Mouse (Mus musculus) liver, embryonic 14.5 days (tissue): ENCODE measurements around the gene Scap. TPM values are rescaled to one million over a fixed set of nuclear protein-coding genes. Genes with fewer than 3 reads are reported as not detected.
"Not testable (repeated sequence)": the region's sequence is repeated elsewhere in the genome, so short reads cannot be mapped to it uniquely, and the experiment has no call there.

ENCODE experiments used
- ATAC-seq: fragments of 200-750 bp; cut with Nextera tagmentation; 2 replicates; pipeline ENCODE4 v1.8.0; 2017; ENCODE audit warnings: moderate number of reproducible peaks, mild to moderate bottlenecking, moderate library complexity; ENCODE audit not compliant: insufficient read depth
- DNase-seq, 3 experiments: peaks; one replicate each; pipeline ENCODE4 v3.0.0-alpha.2; 2012 to 2013; ENCODE audit warnings: low read depth in 3 of 3, low spot score in 3 of 3
- H3K27ac ChIP-seq: fragments of 300-500 bp; sonication (generic); 2 replicates; pipeline ENCODE4 v1.5.1; 2014; ENCODE audit warnings: moderate library complexity, mild to moderate bottlenecking, control low read depth, inconsistent platforms
- H3K27me3 ChIP-seq: fragments of 300-500 bp; sonication (generic); 2 replicates; pipeline ENCODE4 v1.6.1; 2014; ENCODE audit warnings: mild to moderate bottlenecking, low read length, moderate library complexity; ENCODE audit not compliant: control insufficient read depth, insufficient read depth
- H3K36me3 ChIP-seq: fragments of 300-500 bp; sonication (generic); replicated peaks from 2 replicates; pipeline ENCODE4 v1.6.1; 2014; ENCODE audit warnings: low read depth; ENCODE audit not compliant: control insufficient read depth, insufficient read depth
- H3K4me1 ChIP-seq, 2 experiments: fragments of 200-500 bp in 1 of 2; fragments of 300-500 bp in 1 of 2; sonication (generic) in 1 of 2; replicated peaks; 2 replicates each; pipeline ENCODE4 v1.6.1; 2012 to 2014; ENCODE audit warnings: antibody characterized with exemption in 1 of 2, inconsistent platforms in 1 of 2, low read length in 1 of 2; ENCODE audit not compliant: control insufficient read depth in 2 of 2, insufficient read depth in 2 of 2
- H3K4me2 ChIP-seq: fragments of 300-500 bp; sonication (generic); 2 replicates; pipeline ENCODE4 v1.6.1; 2014; ENCODE audit warnings: low read depth, mild to moderate bottlenecking, control low read depth, moderate library complexity
- H3K4me3 ChIP-seq, 2 experiments: fragments of 200-500 bp in 1 of 2; fragments of 300-500 bp in 1 of 2; sonication (generic) in 1 of 2; 2 replicates each; pipeline ENCODE4 v1.5.1; 2012 to 2014; ENCODE audit warnings: low read depth in 2 of 2, low read length in 2 of 2, mild to moderate bottlenecking in 2 of 2, control low read depth in 1 of 2, inconsistent platforms in 1 of 2, moderate library complexity in 1 of 2; ENCODE audit not compliant: insufficient read depth in 1 of 2
- H3K9ac ChIP-seq: fragments of 300-500 bp; sonication (generic); replicated peaks from 2 replicates; pipeline ENCODE4 v1.6.1; 2014; ENCODE audit warnings: mild to moderate bottlenecking, control low read depth, moderate library complexity
- H3K9me3 ChIP-seq: fragments of 300-500 bp; sonication (generic); 2 replicates; pipeline ENCODE4 v1.6.1; 2016; ENCODE audit warnings: low read length, mixed read lengths; ENCODE audit not compliant: control insufficient read depth
- CTCF ChIP-seq: IDR thresholded peaks from 2 replicates; pipeline ENCODE4 v1.5.1; 2016; ENCODE audit warnings: antibody characterized with exemption, low read depth, control low read depth
- EP300 ChIP-seq: IDR thresholded peaks from 2 replicates; pipeline ENCODE4 v1.6.1; 2016; ENCODE audit warnings: antibody characterized with exemption, low read depth
- WGBS: fragments of 180-500 bp; shearing (Covaris S2); extraction: QIAGEN DNeasy Blood & Tissue Kit; methylation state at CpG from one replicate; pipeline ENCODE4 v1.1.7; 2014; ENCODE audit not compliant: insufficient replicate concordance; 5-methylcytosine and 5-hydroxymethylcytosine counted together
- polyA plus RNA-seq, 2 experiments: library from polyadenylated mRNA; depleted of rRNA in 1 of 2; stranded (reverse) in 1 of 2; unstranded in 1 of 2; fragments of >200 nt; fragmentation: Nextera tagmentation in 1 of 2; extraction: Ambion mirVana in 1 of 2; gene quantifications; 2 replicates each; pipeline versions ENCODE4 v1.2.1 to v1.2.3; 2012 to 2014

Gene Scap
- polyA plus RNA-seq, 2 experiments: 9.4 to 15.6 TPM

DNA sequence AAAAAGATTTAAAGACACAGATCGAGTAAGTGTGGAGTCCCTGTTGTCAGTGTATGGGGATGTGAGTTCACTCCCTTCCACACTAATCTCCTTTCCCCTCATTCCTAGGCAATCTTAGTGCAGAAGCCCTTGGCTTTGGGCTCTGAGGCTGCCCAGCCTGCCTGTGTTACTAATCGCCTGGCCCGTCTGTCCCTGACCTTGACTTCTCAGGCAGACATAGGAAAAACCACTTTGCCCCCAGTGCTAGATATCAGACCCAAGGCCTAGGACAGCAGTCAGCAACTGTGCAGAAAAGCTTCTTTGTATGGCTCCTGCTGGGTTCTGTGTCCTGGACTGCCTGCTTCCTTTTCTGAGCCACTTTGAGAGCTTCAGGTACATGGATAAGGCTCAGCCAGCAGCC, 42.6 kb downstream of the Scap start:
- no peak overlapping the region for H3K9ac ChIP-seq
- ATAC-seq (no peak), DNase-seq (no peak)
- H3K4me2 ChIP-seq: no peak overlapping the region
- H3K4me3 ChIP-seq: no peak overlapping the region
- H3K27ac ChIP-seq: no peak overlapping the region
- no peaks in the 10 kb centered on the region for H3K27me3 ChIP-seq
- no peaks in the 10 kb centered on the region for H3K4me1 ChIP-seq
- H3K36me3 ChIP-seq: peaks cover 4% of the 10 kb centered on the region
- WGBS: 80% methylated on average over 3 of the region's 3 CpGs
- no peaks in the 10 kb centered on the region for H3K9me3 ChIP-seq
- TF ChIP-seq CTCF (no peak), EP300 (no peak)

GRCm38 (mm10) chr9:110377655-110378054, 44.6 kb downstream of the Scap start:
- not testable (repeated sequence) for H3K4me2 ChIP-seq, H3K4me3 ChIP-seq, H3K4me1 ChIP-seq, H3K27ac ChIP-seq, DNase-seq, ATAC-seq, H3K27me3 ChIP-seq, H3K36me3 ChIP-seq, H3K9me3 ChIP-seq, H3K9ac ChIP-seq
- 76% methylated on average over 15 of the region's 15 CpGs for WGBS

DNA sequence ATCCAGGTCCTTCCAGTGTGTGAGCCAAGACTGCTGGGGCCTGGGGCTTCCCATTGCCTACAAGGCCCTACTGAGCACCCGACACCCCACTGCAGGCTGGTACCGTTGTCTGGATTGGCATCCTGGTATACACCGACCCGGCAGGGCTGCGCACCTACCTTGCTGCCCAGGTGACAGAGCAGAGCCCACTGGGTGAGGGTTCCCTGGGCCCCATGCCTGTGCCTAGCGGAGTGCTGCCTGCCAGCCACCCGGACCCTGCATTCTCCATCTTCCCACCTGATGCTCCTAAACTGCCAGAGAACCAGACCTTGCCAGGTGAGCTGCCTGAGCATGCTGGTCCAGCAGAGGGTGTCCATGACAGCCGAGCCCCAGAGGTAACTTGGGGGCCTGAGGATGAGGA, 46.3 kb downstream of the Scap start:
- TF ChIP-seq EP300 (no peak), CTCF (no peak)
- Histone ChIP-seq H3K27ac (no peak overlapping the region), H3K36me3 (peaks cover 4% of the 10 kb centered on the region), H3K27me3 (no peaks in the 10 kb centered on the region), H3K4me3 (no peak overlapping the region), H3K9me3 (no peaks in the 10 kb centered on the region), H3K4me2 (no peak overlapping the region), H3K4me1 (no peaks in the 10 kb centered on the region), H3K9ac (no peak overlapping the region)
- no peak for ATAC-seq
- WGBS: 85% methylated on average over 8 of the region's 8 CpGs
- no peak for DNase-seq

GRCm38 (mm10) chr9:110380662-110381061, 47.6 kb downstream of the Scap start:
- Histone ChIP-seq H3K27me3 (no peaks in the 10 kb centered on the region), H3K4me2 (no peak overlapping the region), H3K27ac (no peak overlapping the region), H3K9me3 (no peaks in the 10 kb centered on the region), H3K36me3 (peaks cover 6% of the 10 kb centered on the region), H3K9ac (no peak overlapping the region), H3K4me3 (no peak overlapping the region), H3K4me1 (no peaks in the 10 kb centered on the region)
- WGBS: 71% methylated on average over 21 of the region's 21 CpGs
- no peak for DNase-seq
- TF ChIP-seq EP300: no peak
- TF ChIP-seq CTCF: no peak
- ATAC-seq: no peak

GRCm38 (mm10) chr9:110381292-110381691, 48.2 kb downstream of the Scap start:
- Histone ChIP-seq H3K9me3 (no peaks in the 10 kb centered on the region), H3K4me1 (no peaks in the 10 kb centered on the region), H3K27me3 (no peaks in the 10 kb centered on the region), H3K27ac (no peak overlapping the region), H3K9ac (no peak overlapping the region), H3K36me3 (peaks cover 6% of the 10 kb centered on the region), H3K4me2 (no peak overlapping the region), H3K4me3 (no peak overlapping the region)
- no peak for DNase-seq
- TF ChIP-seq EP300: no peak
- TF ChIP-seq CTCF: no peak
- 76% methylated on average over 12 of the region's 12 CpGs for WGBS
- ATAC-seq: no peak
